Comparison of ENCODE assay signal across 26 mouse cellular contexts in genomic region chr6:24976176-24976575, GRCm38 (mm10). TPM values are rescaled to one million over a fixed set of nuclear protein-coding genes. Genes with fewer than 3 reads are reported as not detected.
"Had no signal": no experiment of that assay in that cellular context is flagged by ENCODE, and none has a peak within 500 bp of the region (broad histone marks: within the 10 kb centered on the region; RNA-seq: fewer than 3 reads in every experiment).

No protein-coding gene starts in this region.

- H3K4me3 ChIP-seq: heart, adult 2 months; heart, embryonic 13.5 days; heart, embryonic 15.5 days; hindbrain, embryonic 13.5 days; hindbrain, embryonic 15.5 days; kidney, embryonic 15.5 days; limb, embryonic 10.5 days; limb, embryonic 12.5 days; liver, embryonic 13.5 days; liver, embryonic 15.5 days had no signal

- DNase-seq: gastrocnemius, postnatal 14 days; gastrocnemius, postnatal 36 days; heart, adult 11 months; heart, adult 2 months; heart, postnatal 14 days; heart, postnatal 36 days; kidney, adult 11 months; kidney, adult 2 months; kidney, adult 9 months; kidney, postnatal 14 days; kidney, postnatal 4 days; liver; liver, embryonic 13.5 days; liver, postnatal 0 days had no signal

- H3K27ac ChIP-seq: heart, adult 2 months; heart, embryonic 13.5 days; heart, embryonic 15.5 days; hindbrain, embryonic 13.5 days; hindbrain, embryonic 15.5 days; hindbrain, postnatal 0 days; kidney, embryonic 15.5 days; kidney, postnatal 0 days; limb, embryonic 10.5 days; limb, embryonic 12.5 days; liver, embryonic 13.5 days; liver, embryonic 15.5 days had no signal

RNA-seq across cellular contexts. Expression of gene Tmem229a, which starts 20.1 kb away (rescaled TPM):
- total RNA-seq: hematopoietic stem cell, adult 5-6 weeks had no signal
- polyA plus RNA-seq: heart, postnatal 0 days had no signal
